Mouse (Mus musculus): Measurements from ENCODE around the gene Gpr18.

Gene Gpr18

DNA sequence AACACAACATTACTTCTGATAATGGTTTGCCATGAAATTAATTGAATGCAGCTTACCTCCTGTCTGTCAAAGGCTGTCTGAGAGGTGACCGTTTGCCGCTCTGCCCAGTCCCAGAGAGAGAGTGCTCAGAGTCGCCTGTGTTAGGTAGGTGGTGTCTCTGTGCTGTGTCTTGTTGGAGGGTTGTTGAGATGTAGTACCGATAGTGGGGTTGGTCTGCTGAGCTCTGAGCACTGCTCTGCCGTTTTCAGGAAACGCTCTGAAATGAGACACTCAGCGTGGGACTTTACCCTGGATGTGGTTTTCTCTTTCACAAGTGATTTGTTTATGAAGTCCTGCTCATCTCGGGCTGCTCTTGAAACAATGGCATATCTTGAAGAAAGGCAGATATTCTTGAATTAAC, at the start of gene Gpr18:
TSS of gene Gpr18 (minus strand) at position 161 of the 400 bp plus-strand sequence.
- in situ Hi-C loops (cut with MboI; ENCODE audit: unreplicated experiment in 2 of 2), result no loop called here

DNA sequence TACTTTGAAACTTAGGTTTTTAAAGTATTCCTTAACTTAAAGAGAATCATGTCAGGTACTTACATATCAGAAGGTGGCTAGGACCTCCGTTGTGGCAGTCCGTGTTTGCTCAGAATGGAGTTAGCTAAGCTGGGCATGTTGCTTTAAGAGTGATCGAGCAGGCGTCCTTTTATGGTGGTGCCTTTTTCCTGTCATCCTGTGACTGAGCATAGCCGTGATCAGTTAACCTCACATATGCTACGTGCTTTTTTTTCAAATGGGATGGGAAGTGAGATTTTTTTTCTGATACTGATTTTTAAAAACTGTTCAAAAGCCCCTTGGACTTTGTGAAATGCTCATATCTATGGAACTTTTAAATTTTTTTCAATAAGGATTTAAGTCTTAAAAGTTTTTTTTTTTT, 49.4 kb upstream of the Gpr18 start, which contains the start of gene Gpr183:
TSS of gene Gpr183 (minus strand) at position 206 of the 400 bp plus-strand sequence.
- in situ Hi-C loops (cut with MboI; ENCODE audit: unreplicated experiment in 2 of 2), result no loop called here

DNA sequence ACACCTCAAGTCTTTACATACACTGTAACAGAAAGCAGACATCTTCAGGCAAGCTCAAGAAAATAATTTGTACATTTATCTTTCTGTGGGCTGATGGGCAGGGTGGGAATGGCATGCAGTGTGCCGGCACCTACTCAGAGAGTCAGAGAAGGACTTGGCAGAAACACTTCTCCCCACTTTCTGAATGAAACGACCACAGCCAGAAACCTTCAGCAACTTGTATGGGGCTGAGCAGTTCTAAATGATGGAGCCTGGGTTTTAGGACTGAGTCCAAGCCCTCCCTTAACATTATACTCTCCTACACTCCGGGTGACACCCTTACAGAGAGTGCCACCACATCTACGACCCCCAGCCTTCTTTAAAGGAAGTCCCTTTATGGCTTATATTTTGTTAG, 48.4 kb upstream of the Gpr18 start:
- in situ Hi-C loops (cut with MboI; ENCODE audit: unreplicated experiment in 2 of 2), result no loop called here

DNA sequence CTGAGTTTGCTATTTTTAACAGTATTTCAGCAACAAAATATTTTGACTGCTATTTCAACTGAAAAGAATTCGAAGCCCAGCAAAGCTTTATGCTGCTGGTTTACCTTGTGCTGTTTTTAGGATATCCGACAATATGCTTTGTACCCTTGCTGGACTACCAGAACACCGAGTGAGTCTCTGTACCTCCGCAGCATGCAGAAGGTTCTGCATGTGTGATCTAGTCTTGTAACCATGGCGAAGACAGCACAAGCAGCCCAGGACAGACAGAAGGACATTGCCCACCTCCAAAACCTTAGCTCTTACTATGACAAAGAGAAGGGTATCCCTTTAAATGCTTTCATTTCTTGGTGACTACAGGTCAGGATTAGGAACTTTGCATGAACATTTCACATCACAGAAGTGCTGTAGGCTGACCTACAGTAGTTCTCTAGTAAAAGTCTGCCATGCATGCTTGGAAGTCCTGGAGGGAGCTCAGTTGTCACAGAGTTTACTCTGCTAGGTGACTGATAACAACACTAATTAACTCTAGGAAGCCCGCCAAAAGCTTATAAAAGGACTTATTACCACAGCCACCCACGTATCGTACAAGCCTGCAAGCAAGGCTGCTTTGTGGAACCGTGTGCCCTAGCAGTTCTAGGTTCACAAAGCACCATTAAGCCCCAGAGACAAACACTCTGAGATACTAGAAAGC, 47.8 kb upstream of the Gpr18 start:
- in situ Hi-C loops (cut with MboI; ENCODE audit: unreplicated experiment in 2 of 2), result no loop called here

DNA sequence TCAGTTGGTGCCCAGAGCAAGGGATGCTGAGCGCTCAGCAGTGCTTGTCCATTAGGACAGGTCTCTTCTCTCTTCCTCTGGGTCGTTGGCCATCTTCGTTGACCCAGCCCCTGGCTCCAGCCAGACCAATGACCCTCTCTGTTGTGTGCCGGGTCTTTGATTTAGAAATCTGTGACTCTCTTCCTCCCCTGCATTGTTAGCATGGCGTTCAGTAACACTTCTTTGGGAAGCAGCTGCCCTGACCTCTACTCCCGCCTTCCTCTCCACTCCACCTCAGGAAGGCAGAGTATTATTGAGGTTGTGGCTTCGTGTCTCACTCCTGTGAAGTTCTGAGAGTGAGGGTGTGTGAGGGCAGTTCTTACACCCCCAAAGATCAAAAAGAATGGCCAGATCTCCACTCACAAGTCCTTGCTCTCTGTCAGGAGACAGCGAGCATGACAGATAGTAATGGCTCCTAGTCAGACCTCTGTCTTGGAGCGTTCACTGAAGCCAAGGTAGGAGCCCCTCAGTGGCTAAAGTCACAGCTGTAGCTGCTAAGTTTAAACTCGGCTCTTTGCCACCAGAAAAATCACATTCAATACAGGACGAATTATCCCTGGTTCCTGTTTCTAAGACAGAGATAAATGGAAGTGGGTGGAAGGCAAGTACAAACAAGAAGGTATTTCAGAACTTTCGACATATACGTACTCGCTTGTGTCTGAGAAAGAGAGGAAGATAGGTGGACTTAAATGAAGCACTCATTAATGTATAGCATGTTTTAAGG, 46.7 kb upstream of the Gpr18 start:
- in situ Hi-C loops (cut with MboI; ENCODE audit: unreplicated experiment in 2 of 2), result no loop called here

DNA sequence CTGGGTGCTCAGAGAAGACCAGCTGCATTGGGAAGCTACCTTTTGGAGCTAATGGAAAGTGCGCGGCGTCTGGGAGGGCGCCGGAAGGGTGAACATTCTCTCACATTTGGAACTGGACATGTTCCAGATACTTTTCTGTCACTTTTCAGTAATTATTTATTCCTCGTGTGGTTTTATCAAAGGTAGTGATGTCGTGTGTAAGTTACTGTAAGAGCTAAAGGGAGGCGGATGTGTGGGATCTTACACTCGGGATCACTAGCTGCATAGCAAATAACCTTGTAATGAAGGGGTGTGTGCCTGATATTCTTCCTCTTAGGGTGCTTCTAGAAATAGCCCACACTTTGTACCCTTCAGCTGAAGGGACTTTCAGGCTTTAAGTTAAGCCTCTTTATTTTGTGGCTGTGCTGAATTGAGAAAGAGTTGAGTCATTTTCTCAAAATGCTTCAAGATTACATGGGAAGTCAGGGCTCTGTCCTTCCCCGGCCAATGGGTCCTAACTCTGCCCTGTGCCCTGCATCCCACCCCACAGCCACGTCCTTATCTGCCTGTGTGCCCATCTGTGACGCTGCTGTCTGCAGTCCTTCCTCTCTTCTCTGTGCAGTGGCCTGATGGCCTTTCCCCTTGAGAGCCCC, 46.0 kb upstream of the Gpr18 start:
- in situ Hi-C loops (cut with MboI; ENCODE audit: unreplicated experiment in 2 of 2), result no loop called here

DNA sequence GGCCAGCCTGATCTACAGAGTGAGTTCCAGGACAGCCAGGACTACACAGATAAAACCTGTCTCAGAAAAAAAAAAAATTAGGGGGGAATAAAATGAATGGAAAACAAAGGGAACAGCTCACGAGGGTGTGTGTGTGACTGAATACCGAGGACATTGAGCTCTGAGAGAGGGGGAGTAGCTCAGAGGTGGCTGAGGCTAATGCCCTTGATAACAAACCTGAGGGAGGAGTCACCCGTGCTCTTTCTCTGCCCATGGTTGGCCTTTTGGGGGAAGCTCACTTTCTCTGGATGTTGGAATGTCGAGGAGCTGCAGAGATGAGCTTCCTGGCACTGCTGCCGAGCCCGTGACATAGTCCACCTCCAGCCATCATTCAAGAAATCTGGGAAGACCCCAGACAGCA, 45.4 kb upstream of the Gpr18 start:
- in situ Hi-C loops (cut with MboI; ENCODE audit: unreplicated experiment in 2 of 2), result no loop called here

DNA sequence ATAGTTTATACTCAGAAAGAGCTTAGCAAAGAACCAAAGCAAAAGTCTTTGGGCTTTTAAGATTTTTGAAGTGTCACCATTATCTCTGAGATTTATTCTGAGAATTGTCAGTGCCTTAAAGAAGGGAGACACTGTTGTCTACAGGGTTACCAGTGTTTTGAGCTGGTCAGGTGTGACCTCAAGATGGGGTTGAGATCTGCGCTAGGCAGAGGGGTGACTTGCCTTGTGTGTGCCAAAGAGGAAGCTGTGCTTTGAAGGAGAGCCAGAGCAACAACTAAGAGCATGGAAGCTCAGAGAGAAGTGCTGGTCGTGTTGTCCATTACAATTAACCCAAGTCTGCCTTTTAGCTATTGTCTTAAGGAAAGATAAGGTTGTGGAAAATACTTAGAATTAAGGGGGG, 45.0 kb upstream of the Gpr18 start:
- in situ Hi-C loops (cut with MboI; ENCODE audit: unreplicated experiment in 2 of 2), result no loop called here

DNA sequence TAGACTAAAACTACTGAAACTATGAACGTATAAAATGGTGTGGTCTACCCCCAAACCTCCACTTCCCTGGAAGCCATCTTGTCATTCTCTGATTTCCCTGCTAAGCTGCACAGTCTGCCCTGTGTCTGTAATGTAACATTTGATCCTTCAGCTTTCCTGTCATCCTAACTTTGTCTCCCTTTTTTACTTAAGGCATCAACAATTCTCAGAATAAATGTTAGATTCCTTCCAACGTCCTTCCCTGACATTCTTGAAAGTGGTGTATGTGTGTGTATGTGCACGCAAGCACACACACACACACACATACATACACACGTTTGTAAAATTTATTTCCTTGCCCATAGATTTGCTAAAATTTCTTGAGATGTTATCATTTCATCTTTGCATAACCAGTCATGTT, 44.5 kb upstream of the Gpr18 start:
- in situ Hi-C loops (cut with MboI; ENCODE audit: unreplicated experiment in 2 of 2), result no loop called here

DNA sequence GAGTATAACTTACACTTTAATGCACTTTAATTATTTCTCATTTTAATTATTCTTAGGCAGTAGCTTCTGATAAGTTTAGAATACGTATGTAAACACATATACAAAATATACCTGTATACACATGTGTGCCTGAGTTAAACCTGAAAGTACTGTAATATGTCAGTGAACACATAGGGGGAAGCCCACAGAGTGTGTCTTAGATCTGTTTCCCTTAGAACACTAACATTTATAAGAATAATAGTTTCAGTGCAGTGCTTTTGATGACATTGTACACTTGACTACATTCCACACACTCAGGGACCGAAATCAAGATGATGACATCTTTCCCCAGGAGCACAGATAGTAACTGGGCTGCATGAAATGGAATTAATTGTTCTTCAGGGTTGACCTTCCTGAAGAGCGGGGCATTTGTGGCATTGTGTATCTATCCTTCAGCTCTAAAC, 44.0 kb upstream of the Gpr18 start:
- in situ Hi-C loops (cut with MboI; ENCODE audit: unreplicated experiment in 2 of 2), result no loop called here

DNA sequence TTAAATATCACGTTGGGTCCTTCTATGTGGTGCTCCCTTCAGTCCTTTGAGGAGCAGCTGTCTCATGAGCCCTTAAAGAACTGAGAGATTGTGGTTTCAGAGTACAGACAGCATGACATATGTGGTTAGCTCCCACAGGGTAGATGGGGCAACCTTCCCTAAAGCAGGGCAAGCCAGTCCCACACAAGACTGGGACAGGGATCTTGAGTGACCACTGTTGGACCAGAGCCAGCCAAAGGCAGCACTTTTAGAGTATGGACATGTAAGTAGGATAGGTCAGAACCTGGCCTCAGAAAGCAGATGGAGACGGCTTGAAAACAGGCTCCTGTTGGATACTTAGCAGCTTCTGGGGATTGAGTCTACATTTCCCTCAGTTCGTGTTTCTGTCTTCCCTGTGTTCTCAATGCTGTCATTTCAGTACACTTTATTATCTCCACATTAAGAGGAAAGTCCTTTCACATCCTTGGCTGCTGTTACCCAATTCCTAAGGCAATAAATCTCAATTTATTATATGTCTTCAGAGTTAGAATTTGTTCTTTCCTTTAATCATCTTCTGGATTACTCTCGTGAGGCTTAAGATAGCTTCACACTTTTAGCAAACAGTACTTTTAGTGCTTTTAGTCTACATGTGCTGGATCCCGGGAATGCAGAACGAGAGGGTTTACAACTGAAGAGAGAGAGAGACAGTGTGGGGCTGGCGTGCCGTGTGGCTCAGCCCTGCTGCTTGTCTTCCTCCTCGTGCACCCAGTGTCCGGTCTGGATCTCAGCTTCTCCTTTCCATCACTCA, 43.4 kb upstream of the Gpr18 start:
- in situ Hi-C loops (cut with MboI; ENCODE audit: unreplicated experiment in 2 of 2), result no loop called here

DNA sequence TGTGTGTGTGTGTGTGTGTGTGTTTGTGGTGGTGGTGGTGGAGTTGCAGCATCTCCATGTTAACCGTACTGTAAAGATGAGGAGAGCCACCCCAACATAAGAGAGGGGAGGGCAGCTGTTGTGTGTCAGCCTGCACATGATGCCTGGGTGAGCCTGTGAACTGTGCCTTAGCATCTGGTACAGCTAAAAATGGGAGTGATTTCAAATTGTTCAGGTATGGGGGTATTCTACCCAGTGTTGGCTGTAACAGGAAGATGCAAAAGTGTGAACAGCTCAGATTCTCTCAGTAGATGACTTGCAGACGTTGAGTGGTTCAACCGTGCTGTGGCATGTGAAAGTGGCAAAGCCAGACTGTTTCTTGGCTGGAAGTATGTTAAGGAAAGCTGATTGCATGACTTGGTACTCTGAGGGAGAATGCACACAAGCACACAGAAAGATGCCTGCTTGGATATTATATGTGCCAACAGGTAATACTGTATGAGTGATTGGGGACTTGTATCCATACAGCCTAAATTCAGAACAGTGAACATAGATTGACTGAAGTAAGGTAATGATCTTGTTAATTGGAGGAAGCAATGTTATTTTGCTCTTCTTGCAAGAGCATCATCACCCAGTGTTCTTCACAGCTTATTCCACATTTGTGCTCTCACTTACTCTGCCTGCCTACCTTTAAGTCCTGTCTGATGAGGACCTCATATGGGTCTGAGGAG, 42.6 kb upstream of the Gpr18 start:
- in situ Hi-C loops (cut with MboI; ENCODE audit: unreplicated experiment in 2 of 2), result no loop called here

DNA sequence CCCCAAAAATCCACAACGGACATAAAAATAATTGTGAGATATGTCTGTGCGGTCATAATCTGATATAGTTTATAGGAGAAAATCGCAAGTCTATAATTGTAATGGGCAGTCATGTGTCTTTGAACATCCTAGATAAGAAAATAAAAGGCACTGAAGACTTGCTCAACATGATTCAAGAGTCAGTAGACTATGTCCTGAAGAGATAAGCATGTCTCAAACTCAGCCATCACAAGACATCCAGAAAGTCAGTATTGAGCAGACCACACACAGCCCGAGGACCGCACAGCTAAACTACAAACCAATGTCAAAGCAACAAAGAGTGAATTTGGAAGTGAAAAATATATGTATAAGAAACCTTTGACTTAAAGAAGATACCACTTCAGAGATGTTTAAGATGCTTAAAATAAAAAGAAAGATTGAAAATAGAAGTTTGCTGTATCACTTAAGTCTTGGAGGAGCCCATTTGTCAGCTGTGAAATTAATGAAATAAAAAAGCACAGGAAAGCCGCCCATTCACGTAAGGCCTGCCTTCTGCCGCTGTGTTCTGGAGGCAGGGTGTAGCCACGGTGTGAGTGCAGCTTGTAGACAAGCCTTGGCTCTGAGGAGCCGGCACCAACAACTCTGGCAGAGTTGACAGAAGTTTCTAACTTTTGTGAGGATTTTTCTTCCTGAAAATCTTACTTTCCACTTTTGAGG, 41.7 kb upstream of the Gpr18 start:
- in situ Hi-C loops (cut with MboI; ENCODE audit: unreplicated experiment in 2 of 2), result no loop called here

DNA sequence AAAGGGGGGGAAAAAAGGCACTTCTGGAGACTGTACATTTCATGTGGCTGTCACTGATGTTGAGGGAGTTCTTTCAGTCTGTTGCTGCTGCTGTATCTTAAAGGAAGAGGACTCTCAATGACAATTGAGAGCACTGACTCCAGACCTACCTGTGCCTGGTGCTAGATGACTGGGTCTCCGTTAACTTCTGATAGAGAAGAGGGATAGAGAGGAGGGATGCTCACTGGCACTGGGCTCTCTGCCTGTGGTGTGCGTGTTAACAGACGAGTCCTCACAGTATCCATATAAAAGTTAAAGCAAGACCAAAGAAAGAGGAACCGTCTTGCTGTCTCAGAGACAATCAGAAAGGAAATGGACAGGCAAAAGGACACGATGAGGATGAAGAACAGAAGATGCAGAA, 40.7 kb upstream of the Gpr18 start:
- in situ Hi-C loops (cut with MboI; ENCODE audit: unreplicated experiment in 2 of 2), result no loop called here

DNA sequence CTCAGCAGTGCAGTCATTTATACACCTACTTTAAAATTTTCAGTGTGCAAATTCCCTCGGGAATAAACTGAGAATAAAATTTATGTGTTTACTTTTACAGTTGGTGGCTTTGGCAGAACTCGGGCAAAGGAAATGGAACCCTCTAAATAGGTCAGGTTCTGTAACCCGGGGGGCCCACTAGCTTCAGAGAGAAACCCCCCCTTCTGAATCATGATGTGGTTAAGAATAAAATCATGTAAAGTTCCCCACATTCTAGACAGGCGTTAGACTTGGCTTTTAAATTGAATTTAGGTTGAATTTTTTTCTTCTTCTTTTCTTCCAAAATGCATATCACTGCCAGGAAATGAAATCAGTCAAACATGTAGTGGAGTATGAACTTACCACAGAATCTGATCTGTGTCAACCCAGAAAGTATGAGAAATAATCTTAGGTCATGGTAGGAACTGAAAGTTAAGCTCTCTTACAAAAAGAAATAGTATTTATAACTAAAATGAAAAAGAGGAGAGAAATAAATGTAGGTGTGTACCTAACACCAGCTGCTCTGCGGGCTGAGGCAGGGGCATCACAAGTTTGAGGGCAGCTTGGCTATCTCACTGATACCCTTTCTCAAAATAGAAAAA, 39.7 kb upstream of the Gpr18 start:
- in situ Hi-C loops (cut with MboI; ENCODE audit: unreplicated experiment in 2 of 2), result no loop called here

DNA sequence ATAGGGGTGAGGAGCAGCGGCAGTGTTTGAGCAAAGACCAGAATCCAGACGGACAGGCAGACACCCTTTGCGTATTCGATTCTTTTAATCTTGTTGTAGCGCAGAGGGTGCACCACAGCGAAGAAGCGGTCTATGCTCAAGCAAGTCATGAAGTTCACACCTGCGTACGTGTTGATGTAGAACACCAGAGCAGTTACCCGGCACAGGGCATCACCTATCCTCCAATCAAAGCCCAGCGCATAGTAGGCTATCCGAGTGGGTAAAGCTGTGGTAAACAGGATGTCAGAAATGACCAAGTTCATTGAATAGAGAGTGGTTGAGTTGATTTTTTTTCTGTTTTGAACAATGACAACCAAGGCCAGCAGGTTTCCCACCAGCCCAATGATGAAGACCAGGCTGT, 39.0 kb upstream of the Gpr18 start:
- in situ Hi-C loops (cut with MboI; ENCODE audit: unreplicated experiment in 2 of 2), result no loop called here

DNA sequence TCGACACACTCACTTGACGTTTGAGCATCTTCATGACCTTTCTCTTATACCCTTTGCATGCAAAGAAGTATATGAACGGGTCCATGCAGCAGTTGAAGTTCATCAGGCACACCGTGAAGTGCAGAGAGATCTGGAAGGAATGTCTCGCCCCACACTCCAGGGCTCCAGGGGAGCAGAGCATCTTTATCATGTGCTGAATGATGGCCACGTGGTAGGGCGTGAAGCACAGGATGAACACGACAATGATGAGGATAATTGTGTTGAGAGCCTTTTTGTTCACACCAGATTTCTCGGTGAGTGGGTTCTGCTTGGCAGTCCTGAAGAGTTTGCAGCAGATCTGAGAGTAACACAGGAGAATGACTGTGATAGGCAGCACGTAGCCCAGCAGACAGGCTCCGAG, 38.5 kb upstream of the Gpr18 start:
- in situ Hi-C loops (cut with MboI; ENCODE audit: unreplicated experiment in 2 of 2), result no loop called here

DNA sequence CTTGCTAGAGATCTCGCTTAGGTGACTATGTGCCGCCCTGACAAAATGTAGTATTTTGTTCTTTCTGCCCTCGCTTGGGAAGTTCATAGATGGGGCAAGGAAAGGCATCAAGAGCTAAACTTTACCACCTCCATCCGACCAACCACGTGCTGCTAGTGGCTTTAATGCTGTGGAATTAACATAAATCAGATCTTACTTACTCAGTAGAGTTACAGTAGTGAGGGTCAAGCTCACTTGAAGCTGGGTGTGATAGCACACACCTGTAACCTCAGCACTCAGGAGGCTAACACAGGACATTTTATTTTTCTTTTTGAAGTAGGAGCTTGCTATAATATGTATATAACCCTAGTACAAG, 36.4 kb upstream of the Gpr18 start:
- in situ Hi-C loops (cut with MboI; ENCODE audit: unreplicated experiment in 2 of 2), result no loop called here

DNA sequence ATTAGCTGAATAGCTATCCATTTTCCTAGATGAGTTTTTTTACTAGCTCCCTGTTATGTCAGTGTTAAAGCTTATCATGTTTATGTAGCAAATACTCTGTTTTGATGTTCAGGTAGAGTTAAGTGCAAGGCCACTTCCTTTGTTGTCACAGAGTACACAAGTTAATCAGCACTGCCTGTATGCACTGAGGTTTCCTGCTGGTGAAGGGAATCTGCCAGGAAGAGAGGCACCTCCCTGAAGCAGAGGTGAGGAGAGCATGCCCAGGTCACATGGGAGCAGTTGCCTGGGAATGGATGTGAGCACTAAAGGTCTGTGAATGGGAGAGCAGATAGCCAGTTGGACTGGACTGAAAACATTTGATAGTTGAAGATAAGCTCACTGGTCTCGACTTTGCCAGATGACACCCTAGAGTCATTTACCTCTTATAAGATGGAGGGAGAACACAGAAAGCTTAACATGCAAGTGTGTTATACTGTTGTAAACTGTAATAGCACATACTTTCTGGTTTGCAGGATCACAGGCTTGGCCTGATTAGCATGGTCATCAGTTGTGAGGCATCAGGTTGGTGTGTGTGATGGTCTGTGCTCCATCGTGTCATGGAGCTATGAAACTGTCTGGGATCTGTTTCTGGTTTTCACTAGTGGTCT, 35.9 kb upstream of the Gpr18 start:
- in situ Hi-C loops (cut with MboI; ENCODE audit: unreplicated experiment in 2 of 2), result no loop called here
